Mouse (Mus musculus): ENCODE data around the gene Ccdc14. TPM values are rescaled to one million over a fixed set of nuclear protein-coding genes. Genes with fewer than 3 reads are reported as not detected.

Gene Ccdc14
- total and polyA plus RNA-seq, 3 experiments, result 11.6 to 18.9 (median 18.5) TPM

DNA sequence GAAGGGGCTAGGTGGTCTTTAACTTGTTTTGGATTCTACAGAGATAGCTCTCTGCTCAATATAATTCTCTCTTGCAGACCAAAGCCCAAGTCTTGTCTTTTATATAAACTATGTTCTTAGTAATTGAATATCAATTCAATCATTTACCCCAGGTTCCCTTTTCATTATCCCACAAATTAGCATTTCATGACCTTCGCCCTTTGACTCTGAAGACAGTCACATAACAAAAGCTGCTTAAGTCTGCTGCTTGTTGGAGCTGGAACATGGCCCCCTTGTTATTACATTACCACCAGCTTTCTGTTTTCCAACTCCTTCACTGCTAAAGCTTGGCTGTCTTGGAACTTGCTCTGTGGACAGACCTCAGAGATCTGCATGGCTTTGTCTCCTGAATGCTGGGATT lies 39.0 kb downstream of the Ccdc14 start:
- TF ChIP-seq CHD2 (IDR thresholded peaks at IDR 0.05; ENCODE audit: low read length) (no peak), MAX (IDR thresholded peaks at IDR 0.05; ENCODE audit: low read length) (no peak), MYC (IDR thresholded peaks at IDR 0.05; ENCODE audit: low read depth, low read length) (no peak), USF1 (IDR thresholded peaks at IDR 0.05; ENCODE audit: low read depth, low read length) (no peak), USF2 (conservative IDR thresholded peaks at IDR 0.05; ENCODE audit: low read depth, low read length) (no peak), PAX5 (IDR thresholded peaks at IDR 0.05; ENCODE audit: low read length) (no peak), MAZ (IDR thresholded peaks at IDR 0.05; ENCODE audit: low read depth, low read length) (no peak), ZNF384 (IDR thresholded peaks at IDR 0.05; ENCODE audit: low read depth, low read length) (no peak), MXI1 (IDR thresholded peaks at IDR 0.05; ENCODE audit: low read depth, low read length) (no peak), EP300 (IDR thresholded peaks at IDR 0.05; ENCODE audit: low read length) (no peak)
- DNase-seq (ENCODE audit: extremely low read depth), result no peak
- Histone ChIP-seq H3K9ac (ENCODE audit: insufficient read depth, low read depth) (no peak overlapping the region), H3K4me1 (ENCODE audit: control insufficient read depth in 1 of 2, insufficient read depth in 2 of 2) (no peaks in the 10 kb centered on the region), H3K79me2 (replicated peaks; ENCODE audit: control insufficient read depth, extremely low read depth, insufficient read depth, poor library complexity, severe bottlenecking) (no peaks in the 10 kb centered on the region), H3K27me3 (replicated peaks) (no peaks in the 10 kb centered on the region), H3K4me2 (ENCODE audit: insufficient read depth, low read depth, poor library complexity, severe bottlenecking) (no peak overlapping the region), H3K27ac (ENCODE audit: insufficient read depth, low read depth) (no peak overlapping the region), H3K36me3 (replicated peaks in 1 of 2; ENCODE audit: control insufficient read depth in 1 of 2, insufficient read depth in 1 of 2, low read length in 1 of 2) (peaks cover 6 to 27% of the 10 kb centered on the region in 2 experiments), H3K9me3 (replicated peaks; ENCODE audit: low read length) (no peaks in the 10 kb centered on the region), H3K4me3 (replicated peaks in 1 of 3; ENCODE audit: low read depth in 2 of 3, low read length in 2 of 3, poor library complexity in 1 of 3) (no peak overlapping the region)
- dilution Hi-C loops (cut with MboI; ENCODE audit: extremely low pct_ligation_motif_present, extremely low pct_unique_long_range_greater_than_20kb, low sequenced_read_pairs), result no loop called here
- in situ Hi-C loops (cut with MboI; ENCODE audit: low pct_ligation_motif_present, low pct_unique_long_range_greater_than_20kb, low sequenced_read_pairs), result no loop called here

GRCm38 (mm10) chr16:34738656-34739233 lies 48.3 kb downstream of the Ccdc14 start:
- Histone ChIP-seq H3K4me2 (ENCODE audit: insufficient read depth, low read depth, poor library complexity, severe bottlenecking) (no peak overlapping the region), H3K9me3 (replicated peaks; ENCODE audit: low read length) (peaks cover 5% of the 10 kb centered on the region), H3K9ac (ENCODE audit: insufficient read depth, low read depth) (no peak overlapping the region), H3K36me3 (replicated peaks in 1 of 2; ENCODE audit: control insufficient read depth in 1 of 2, insufficient read depth in 1 of 2, low read length in 1 of 2) (no peaks in the 10 kb centered on the region), H3K4me1 (ENCODE audit: control insufficient read depth in 1 of 2, insufficient read depth in 2 of 2) (no peaks in the 10 kb centered on the region), H3K27ac (ENCODE audit: insufficient read depth, low read depth) (no peak overlapping the region), H3K4me3 (replicated peaks in 1 of 3; ENCODE audit: low read depth in 2 of 3, low read length in 2 of 3, poor library complexity in 1 of 3) (no peak overlapping the region), H3K27me3 (replicated peaks) (no peaks in the 10 kb centered on the region), H3K79me2 (replicated peaks; ENCODE audit: control insufficient read depth, extremely low read depth, insufficient read depth, poor library complexity, severe bottlenecking) (no peaks in the 10 kb centered on the region)
- no peak for TF ChIP-seq MAFK (IDR thresholded peaks at IDR 0.05; ENCODE audit: insufficient replicate concordance, low read length)
- no peak for TF ChIP-seq SIN3A (IDR thresholded peaks at IDR 0.05; ENCODE audit: low read length)
- TF ChIP-seq RCOR1 (conservative IDR thresholded peaks at IDR 0.05; ENCODE audit: low read depth, low read length), result no peak
- TF ChIP-seq SMC3 (IDR thresholded peaks at IDR 0.05; ENCODE audit: low read depth, low read length), result no peak
- TF ChIP-seq PAX5 (IDR thresholded peaks at IDR 0.05; ENCODE audit: low read length), result no peak
- TF ChIP-seq POLR2A (IDR thresholded peaks at IDR 0.05; ENCODE audit: low read depth, low read length), result no peak
- TF ChIP-seq USF1 (IDR thresholded peaks at IDR 0.05; ENCODE audit: low read depth, low read length), result no peak
- no peak for TF ChIP-seq MXI1 (IDR thresholded peaks at IDR 0.05; ENCODE audit: low read depth, low read length)
- no peak for TF ChIP-seq MAZ (IDR thresholded peaks at IDR 0.05; ENCODE audit: low read depth, low read length)
- TF ChIP-seq ETS1 (conservative IDR thresholded peaks at IDR 0.05; ENCODE audit: low read depth, low read length), result no peak
- TF ChIP-seq EP300 (IDR thresholded peaks at IDR 0.05; ENCODE audit: low read length), result no peak
- no peak for TF ChIP-seq CTCF (conservative IDR thresholded peaks at IDR 0.05 in 1 of 2, IDR thresholded peaks at IDR 0.05 in 1 of 2; ENCODE audit: low read depth in 2 of 2, low read length in 2 of 2)
- no peak for TF ChIP-seq MEF2A (IDR thresholded peaks at IDR 0.05; ENCODE audit: borderline replicate concordance, low read depth, low read length)
- no peak for TF ChIP-seq MYC (IDR thresholded peaks at IDR 0.05; ENCODE audit: low read depth, low read length)
- no peak for TF ChIP-seq POLR2AphosphoS2 (IDR thresholded peaks at IDR 0.05; ENCODE audit: low read depth, low read length)
- TF ChIP-seq CHD2 (IDR thresholded peaks at IDR 0.05; ENCODE audit: low read length), result no peak
- no peak for TF ChIP-seq JUND (conservative IDR thresholded peaks at IDR 0.05; ENCODE audit: low read depth, low read length)
- dilution Hi-C loops (cut with MboI; ENCODE audit: extremely low pct_ligation_motif_present, extremely low pct_unique_long_range_greater_than_20kb, low sequenced_read_pairs) (no loop called here), in situ Hi-C loops (cut with MboI; ENCODE audit: low pct_ligation_motif_present, low pct_unique_long_range_greater_than_20kb, low sequenced_read_pairs) (no loop called here)
- DNase-seq (ENCODE audit: extremely low read depth), result no peak

Measured in CH12.LX (cell line).